Mouse (Mus musculus) lung, postnatal 36 days (tissue): ENCODE measurements around the gene Srsf9.
A peak's percentile ranks its signal among the peaks of the same experiment; 100 is the strongest.
"Not testable (repeated sequence)": the region's sequence is repeated elsewhere in the genome, so short reads cannot be mapped to it uniquely, and the experiment has no call there.

Experiments used
- DNase-seq: peaks from one replicate; pipeline ENCODE4 v3.0.0; 2022; ENCODE audit warnings: mixed read lengths

The Srsf9 gene

GRCm38 (mm10) chr5:115326875-115327609, at the start of gene Srsf9:
Gene Srsf9, plus strand, starts transcription at chr5:115327177.
- DNase-seq: peak; percentile 97

DNA sequence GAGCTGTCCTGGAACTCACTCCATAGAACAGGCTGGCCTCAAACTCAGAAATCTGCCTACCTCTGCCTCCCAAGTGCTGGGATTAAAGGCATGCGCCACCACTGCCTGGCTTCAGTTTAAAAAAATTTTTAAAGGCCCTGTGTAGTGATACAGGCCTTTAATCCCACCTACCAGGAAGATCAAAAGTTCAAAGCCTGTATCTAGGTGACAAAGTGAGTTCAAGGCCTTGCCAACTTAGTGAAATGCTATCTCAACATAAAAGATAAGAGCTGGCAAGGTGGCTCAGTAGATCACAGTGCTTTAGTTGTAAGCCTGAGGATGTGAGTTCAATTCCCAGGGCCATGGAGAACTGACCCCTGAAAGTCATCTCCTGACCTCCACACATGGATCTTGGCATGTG, 48.9 kb upstream of the Srsf9 start:
- DNase-seq: no peak

DNA sequence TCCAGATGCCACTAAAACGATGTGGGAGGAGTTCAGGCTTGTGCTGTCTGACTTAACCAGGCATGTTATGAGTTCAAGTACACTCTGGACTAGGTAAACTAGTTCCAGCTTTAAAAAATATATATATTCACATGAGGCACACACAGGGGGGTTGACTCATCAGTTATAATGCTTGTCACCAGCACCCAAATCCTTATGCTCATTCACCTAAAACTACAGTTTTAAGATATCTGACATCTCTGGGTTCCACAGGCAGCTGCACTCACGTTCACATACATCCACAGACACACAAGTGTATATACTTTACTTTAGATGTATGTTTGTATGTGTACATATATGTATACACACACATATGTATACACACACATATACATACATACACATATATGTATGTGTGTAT, 48.2 kb upstream of the Srsf9 start:
- no peak for DNase-seq

- peak; percentile 87 for DNase-seq
Measured at GRCm38 (mm10) chr5:115279226-115280049, 47.5 kb upstream of the Srsf9 start, which contains the start of gene Coq5. Gene Coq5, plus strand, starts transcription at chr5:115279666.

DNA sequence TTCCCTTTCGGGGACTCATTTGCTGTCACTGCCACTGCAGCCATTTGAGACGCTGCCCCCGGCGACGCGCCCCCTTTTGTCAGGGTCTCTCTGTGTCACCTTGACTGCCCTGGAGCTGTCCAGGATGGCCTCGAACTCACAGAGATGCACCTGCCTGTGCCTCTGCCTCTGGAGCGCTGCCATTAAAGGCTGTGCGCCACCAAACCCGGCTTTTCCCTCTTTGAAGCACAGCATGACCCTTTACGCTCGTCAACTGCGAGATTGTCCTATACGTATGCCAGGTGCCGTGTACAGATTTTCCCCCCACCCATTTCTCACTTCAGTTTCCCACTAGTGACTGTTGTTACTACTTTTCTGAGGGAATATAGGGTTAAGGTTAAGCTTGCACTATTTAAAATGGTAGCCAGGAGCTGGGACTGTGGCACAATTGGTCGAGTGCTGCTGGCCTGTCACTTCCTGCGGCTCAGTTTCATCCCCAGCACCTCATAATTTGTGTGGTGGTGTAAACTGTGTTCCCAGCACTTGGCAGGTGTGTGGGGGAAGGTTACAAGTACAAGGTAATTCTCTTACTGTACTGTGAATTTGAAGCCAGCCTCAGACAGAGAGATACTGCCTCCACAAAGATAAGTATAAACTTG, 46.8 kb upstream of the Srsf9 start:
- no peak for DNase-seq

DNA sequence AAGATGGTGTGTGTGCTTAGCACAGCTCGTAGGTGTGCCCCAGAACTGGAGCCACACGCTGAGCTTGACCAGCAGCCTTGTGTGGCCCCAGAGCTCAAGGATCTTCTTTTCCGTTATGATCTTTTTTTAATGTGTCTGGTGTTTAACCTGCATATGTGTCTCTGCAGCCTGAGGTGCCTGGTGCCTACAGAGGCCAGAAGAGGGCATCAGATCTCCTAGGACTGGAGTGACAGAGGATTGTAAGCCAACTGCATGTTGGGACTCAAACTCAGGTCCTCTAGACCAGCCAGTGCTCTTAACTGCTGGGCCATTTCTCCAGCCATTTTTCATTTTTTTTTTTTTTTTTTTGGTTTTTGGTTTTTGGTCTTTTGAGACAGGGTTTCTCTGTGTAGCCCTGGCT, 42.2 kb upstream of the Srsf9 start:
- peak; percentile 44 for DNase-seq

DNA sequence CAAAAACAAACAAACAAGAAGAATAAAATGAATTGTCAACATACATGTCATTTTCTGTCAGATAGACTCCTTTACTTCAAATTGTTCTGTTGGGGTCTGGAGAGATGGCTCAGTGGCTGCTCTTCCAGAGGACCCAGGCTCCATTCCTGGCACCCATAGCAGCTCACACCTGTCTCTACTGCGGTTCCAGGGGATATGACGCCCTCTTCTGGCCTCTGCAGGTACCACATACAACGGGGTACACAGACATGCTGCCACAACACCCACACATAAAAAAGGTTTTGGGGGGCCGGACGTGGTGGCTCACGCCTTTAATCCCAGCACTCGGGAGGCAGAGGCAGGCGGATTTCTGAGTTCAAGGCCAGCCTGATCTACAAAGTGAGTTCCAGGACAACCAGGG, 32.8 kb upstream of the Srsf9 start:
- no peak for DNase-seq

GRCm38 (mm10) chr5:115296347-115296746, 30.6 kb upstream of the Srsf9 start:
- no peak for DNase-seq

GRCm38 (mm10) chr5:115300035-115300744, 26.8 kb upstream of the Srsf9 start:
- DNase-seq: peak; percentile 81

GRCm38 (mm10) chr5:115300792-115301614, 26.0 kb upstream of the Srsf9 start, which contains the start of gene Dynll1:
Gene Dynll1, minus strand, starts transcription at chr5:115300999.
- DNase-seq: peak; percentile 99

- DNase-seq: no peak
Measured at GRCm38 (mm10) chr5:115301615-115302014, 25.4 kb upstream of the Srsf9 start.

- DNase-seq: not testable (repeated sequence)
Measured at GRCm38 (mm10) chr5:115302190-115302589, 24.8 kb upstream of the Srsf9 start.

GRCm38 (mm10) chr5:115312354-115312753, 14.6 kb upstream of the Srsf9 start:
- DNase-seq: no peak

GRCm38 (mm10) chr5:115312816-115313667, 13.9 kb upstream of the Srsf9 start:
- no peak for DNase-seq

GRCm38 (mm10) chr5:115313668-115313943, 13.4 kb upstream of the Srsf9 start:
- DNase-seq: no peak

DNA sequence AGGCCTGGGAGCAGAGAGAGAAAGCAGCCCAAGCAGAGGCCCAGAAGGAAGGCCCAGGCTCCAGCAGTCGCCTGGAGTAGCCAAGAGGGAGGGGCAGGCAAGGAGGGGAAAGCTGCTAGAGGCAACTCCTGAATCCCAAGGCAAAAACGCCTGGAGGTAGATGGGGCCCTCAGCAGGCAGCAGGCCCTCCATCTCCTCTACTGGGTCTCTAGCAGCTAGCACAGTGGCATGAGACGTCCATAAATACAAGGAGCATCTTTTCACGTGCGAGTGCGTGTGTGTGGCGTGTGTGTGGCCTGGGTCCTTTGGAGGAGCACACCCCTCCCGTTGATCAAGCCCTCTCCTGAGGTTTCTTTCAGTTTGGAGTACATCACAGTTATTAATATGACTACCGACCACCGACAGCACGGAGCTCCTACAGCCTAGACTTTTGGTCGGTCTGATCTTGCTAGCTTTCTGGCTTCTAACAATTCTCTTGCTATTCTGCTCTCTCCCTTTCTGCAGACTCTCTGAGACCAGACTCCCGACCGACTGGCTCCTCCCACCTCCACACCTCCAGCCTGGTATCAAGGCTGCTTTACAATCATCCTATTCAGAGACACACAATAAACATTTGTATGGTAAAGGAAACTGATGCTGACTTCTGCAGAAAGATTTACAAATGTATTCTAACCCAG, 9.9 kb upstream of the Srsf9 start:
- no peak for DNase-seq

GRCm38 (mm10) chr5:115317645-115318328, 9.2 kb upstream of the Srsf9 start:
- DNase-seq: peak; percentile 21

DNA sequence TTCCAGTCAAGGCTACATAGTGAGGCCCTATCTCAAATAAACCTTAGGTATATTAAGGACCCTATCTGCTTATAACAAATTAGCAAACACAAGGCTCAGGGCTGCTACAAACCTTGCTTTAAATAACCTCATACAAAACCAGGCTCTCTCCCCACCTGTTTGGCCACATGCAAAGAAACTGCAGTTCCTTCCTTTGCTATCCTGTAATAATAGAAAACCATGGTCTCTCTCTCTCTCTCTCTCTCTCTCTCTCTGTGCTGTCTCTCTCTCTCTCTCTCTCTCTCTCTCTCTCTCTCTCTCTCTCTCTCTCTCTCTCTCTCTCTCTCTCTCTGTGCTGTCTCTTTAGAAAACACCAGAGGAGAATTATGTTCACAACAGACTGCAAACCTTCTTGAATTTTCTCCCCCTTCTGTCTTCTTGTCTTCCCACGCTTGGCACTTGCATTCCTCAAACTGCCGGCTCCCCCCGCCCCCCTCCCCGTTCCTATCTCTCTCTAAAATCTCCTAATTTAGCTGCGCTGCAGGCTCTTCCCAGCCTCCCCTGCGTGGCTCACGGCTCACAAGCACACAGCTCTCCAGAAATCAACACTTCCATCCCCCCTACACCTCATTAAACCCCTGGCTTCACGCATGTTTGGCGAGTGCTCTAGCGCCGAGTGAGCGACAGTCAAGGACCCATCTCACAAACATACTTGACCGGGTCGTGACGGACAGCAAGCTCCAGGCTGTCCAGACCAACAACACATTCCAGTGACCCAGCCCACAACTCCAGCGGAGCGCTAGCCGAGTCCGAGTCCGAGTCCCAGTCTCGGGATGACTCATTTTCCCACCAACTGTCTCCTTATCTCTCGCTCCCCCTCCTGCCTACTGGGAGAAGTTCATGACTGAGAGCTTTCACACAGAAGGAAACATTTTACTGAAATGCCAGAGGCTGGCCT, 7.7 kb upstream of the Srsf9 start:
- peak; percentile 87 for DNase-seq
